Comparison of ENCODE assay signal across 8 mouse cellular contexts in genomic region chr17:87671890-87672660, GRCm38 (mm10). TPM values are rescaled to one million over a fixed set of nuclear protein-coding genes. Genes with fewer than 3 reads are reported as not detected.
A peak's percentile ranks its signal among the peaks of the same experiment; 100 is the strongest.
DNase-seq lines count a peak whose midpoint lies in the region; ATAC-seq and TF ChIP-seq lines count a peak whose summit lies in the region.

TSS of gene Msh2 (plus strand) at chr17:87672330.

- in situ Hi-C loops in ES-E14 (cut with MboI; ENCODE audit: low sequenced_read_pairs in 2 of 2, unreplicated experiment in 2 of 2): no loop called here

- peak; percentile 99 for DNase-seq in ES-E14 (ENCODE audit: low read depth, low spot score)
- peak; percentile 98 for DNase-seq in cerebellum, adult 11-12 months
- peak; percentile 95 for DNase-seq in heart, postnatal 25 days (ENCODE audit: low spot score)
- peak; percentile 95 to 99 for DNase-seq in layer of hippocampus, adult 18-20 months (ENCODE audit: low spot score in 2 of 2)
- peak; percentile 96 for DNase-seq in lung, adult 2 months
- peak; percentile 98 for DNase-seq in thymus, adult 18-20 months

- H3K27me3 ChIP-seq in forebrain, embryonic 15.5 days: no peaks in the 10 kb centered on the region

- peak within 1 kb of the TSS; percentile 87 to 94 for H3K4me3 ChIP-seq in ES-E14 (ENCODE audit: insufficient read depth in 1 of 2, low read depth in 1 of 2, low read length in 2 of 2, poor library complexity in 1 of 2, severe bottlenecking in 1 of 2)
- H3K4me3 ChIP-seq in forebrain, embryonic 15.5 days: peak within 1 kb of the TSS; percentile 96
- peak within 1 kb of the TSS; percentile 79 for H3K4me3 ChIP-seq in lung, adult 2 months (replicated peaks; ENCODE audit: extremely low read depth, low read depth, low read length)

- H3K4me1 ChIP-seq in ES-E14 (ENCODE audit: control insufficient read depth in 2 of 2, insufficient read depth in 2 of 2, low read length in 2 of 2, poor library complexity in 1 of 2): peaks cover 2 to 4% of the 10 kb centered on the region in 2 experiments; a peak in 1 of 4 replicates
- peaks cover 31% of the 10 kb centered on the region for H3K4me1 ChIP-seq in forebrain, embryonic 15.5 days
- no peaks in the 10 kb centered on the region; the same call in 1 of the 2 replicates for H3K4me1 ChIP-seq in lung, adult 2 months (ENCODE audit: control insufficient read depth, insufficient read depth, low read length)

- H3K27ac ChIP-seq in ES-E14 (ENCODE audit: insufficient read depth, low read depth, low read length, poor library complexity, severe bottlenecking): peak within 1 kb of the TSS; percentile 82
- H3K27ac ChIP-seq in forebrain, embryonic 15.5 days (replicated peaks): peak within 1 kb of the TSS; percentile 84

- peak; percentile 88 for TF ChIP-seq POLR2A in lung, adult 2 months (IDR thresholded peaks at IDR 0.05; ENCODE audit: borderline replicate concordance, extremely low read depth, low read depth, low read length)

- peaks cover 8% of the 10 kb centered on the region; the same call in 1 of the 2 replicates for H3K36me3 ChIP-seq in ES-E14 (ENCODE audit: control insufficient read depth, insufficient read depth, low read length, poor library complexity, severe bottlenecking)
- H3K36me3 ChIP-seq in forebrain, embryonic 15.5 days: no peaks in the 10 kb centered on the region

- H3K9ac ChIP-seq in ES-E14 (ENCODE audit: insufficient read depth, low read depth, low read length, poor library complexity, severe bottlenecking): peak within 1 kb of the TSS; percentile 93
- peak within 1 kb of the TSS; percentile 77 for H3K9ac ChIP-seq in forebrain, embryonic 15.5 days (replicated peaks)

- ATAC-seq in forebrain, embryonic 15.5 days (replicated peaks): peak; percentile 99
- peak; percentile 97 for ATAC-seq in neutrophil, adult 5-6 weeks (ENCODE audit: extremely low read depth, insufficient number of reproducible peaks, low FRiP score, poor library complexity, severe bottlenecking)

- under 1% methylated on average over 44 of the region's 44 CpGs for WGBS in forebrain, embryonic 15.5 days
- 1% methylated on average over 44 of the region's 44 CpGs for whole genome bisulfite sequencing in lung, adult 2 months

- no peak for TF ChIP-seq CTCF in lung, adult 2 months (IDR thresholded peaks at IDR 0.05; ENCODE audit: insufficient read depth, low read length)

- no peaks in the 10 kb centered on the region for H3K9me3 ChIP-seq in ES-E14 (ENCODE audit: control insufficient read depth, insufficient read depth, low read depth, low read length)
- H3K9me3 ChIP-seq in forebrain, embryonic 15.5 days: no peaks in the 10 kb centered on the region

- intact Hi-C loops in heart, postnatal 25 days (cut with DNase I): no loop called here

- H3K4me2 ChIP-seq in forebrain, embryonic 15.5 days (replicated peaks): peak within 1 kb of the TSS; percentile 69

TF ChIP-seq in ES-E14, 5 proteins besides CTCF, POLR2A, EP300 and RAD21:
- TF ChIP-seq ZC3H11A (IDR thresholded peaks at IDR 0.05; ENCODE audit: borderline replicate concordance, low read depth, low read length) (no peak), CHD2 (IDR thresholded peaks at IDR 0.05; ENCODE audit: low read depth, low read length) (peak; percentile 80), ZNF384 (IDR thresholded peaks at IDR 0.05; ENCODE audit: low read depth, low read length) (no peak), MAFK (IDR thresholded peaks at IDR 0.05; ENCODE audit: insufficient read depth, low read depth, low read length) (no peak), HCFC1 (IDR thresholded peaks at IDR 0.05; ENCODE audit: borderline replicate concordance, insufficient read depth, low read length) (no peak)

RNA-seq across cellular contexts. Expression of gene Msh2, which starts in this region (rescaled TPM):
- total RNA-seq in ES-E14 (2012; rRNA removed): 102 and 120 TPM in 2 replicates
- 73.1 and 77.9 TPM in 2 replicates for polyA plus RNA-seq in forebrain, embryonic 15.5 days (2015; fragmentation: Nextera tagmentation; extraction: Ambion mirVana)
- 10 to 100 TPM; 12.7 to 14.3 TPM for total RNA-seq in heart, postnatal 25 days (2021)
- 10 to 100 TPM; 38.4 to 39.6 TPM for total RNA-seq in layer of hippocampus, adult 18-20 months (2021)
- 6.2 and 7.1 TPM in 2 replicates for polyA plus RNA-seq in lung, adult 2 months (2012; rRNA removed)
- 32.6 and 35.0 TPM in 2 replicates for total RNA-seq in neutrophil, adult 5-6 weeks (2017)

Comparison
In these comparisons a context has a peak if more than half of its experiments do, and no peak if none do; other contexts are left out.
1. Peak in every context shown above with its lines: DNase-seq, ATAC-seq, H3K4me3 ChIP-seq and H3K27ac ChIP-seq.